Mouse (Mus musculus) MEL (cell line): ENCODE measurements at regions not wholly inside any gene's neighbourhood (a gene's known extent, or its start where the extent isn't known, plus 50 kb on each side); places are given as distances from the start of the nearest gene placed in this dataset.

Experiments used
- DNase-seq: peaks from one replicate; pipeline ENCODE4 v3.0.0; 2011; ENCODE audit warnings: low read depth, low spot score
- H3K27ac ChIP-seq: 2 replicates; pipeline ENCODE4 v1.5.1; 2012; ENCODE audit warnings: low read depth, mild to moderate bottlenecking, control low read depth, low read length, moderate library complexity; ENCODE audit not compliant: control insufficient read depth
- H3K27me3 ChIP-seq, 2 experiments: fragments of 150-350 bp in 1 of 2; sonication (generic) in 1 of 2; 2 replicates each; pipeline ENCODE4 v1.6.1; 2012; ENCODE audit warnings: low read length in 2 of 2, mild to moderate bottlenecking in 2 of 2, improper control_type of control experiment in 1 of 2, moderate library complexity in 1 of 2; ENCODE audit not compliant: insufficient read depth in 2 of 2, control insufficient read depth in 1 of 2
- H3K36me3 ChIP-seq, 2 experiments: 2 replicates each; pipeline ENCODE4 v1.6.1; 2012 to 2014; ENCODE audit warnings: low read length in 2 of 2, improper control_type of control experiment in 1 of 2, inconsistent platforms in 1 of 2, mild to moderate bottlenecking in 1 of 2; ENCODE audit not compliant: insufficient read depth in 2 of 2, control insufficient read depth in 1 of 2
- H3K4me1 ChIP-seq, 2 experiments: fragments of 150-350 bp in 1 of 2; sonication (generic) in 1 of 2; 2 replicates each; pipeline ENCODE4 v1.6.1; 2012; ENCODE audit warnings: low read length in 2 of 2, improper control_type of control experiment in 1 of 2, mild to moderate bottlenecking in 1 of 2; ENCODE audit not compliant: insufficient read depth in 2 of 2, control insufficient read depth in 1 of 2
- H3K4me3 ChIP-seq, 2 experiments: fragments of 150-350 bp in 1 of 2; sonication (generic) in 1 of 2; 2 replicates each; pipeline ENCODE4 v1.5.1; 2012; ENCODE audit warnings: low read depth in 2 of 2, low read length in 2 of 2, mild to moderate bottlenecking in 2 of 2, moderate library complexity in 2 of 2, control low read depth in 1 of 2, improper control_type of control experiment in 1 of 2; ENCODE audit not compliant: control insufficient read depth in 1 of 2, insufficient read depth in 1 of 2
- H3K79me2 ChIP-seq: 2 replicates; pipeline ENCODE4 v1.6.1; 2012; ENCODE audit warnings: mild to moderate bottlenecking, low read length, moderate library complexity; ENCODE audit not compliant: control insufficient read depth, poor library complexity, insufficient read depth
- H3K9ac ChIP-seq: 2 replicates; pipeline ENCODE4 v1.6.1; 2012; ENCODE audit warnings: low read depth, mild to moderate bottlenecking, control low read depth, low read length, moderate library complexity; ENCODE audit not compliant: control insufficient read depth, poor library complexity, severe bottlenecking
- H3K9me3 ChIP-seq: fragments of 150-350 bp; sonication (generic); replicated peaks from 2 replicates; pipeline ENCODE4 v1.6.1; 2012; ENCODE audit warnings: mild to moderate bottlenecking, low read length, improper control_type of control experiment, moderate library complexity; ENCODE audit not compliant: insufficient read depth
- BHLHE40 ChIP-seq: IDR thresholded peaks from 2 replicates; pipeline ENCODE4 v1.6.1; 2012; ENCODE audit warnings: low read depth, mild to moderate bottlenecking, inconsistent platforms, low read length, improper control_type of control experiment, borderline replicate concordance
- CHD1 ChIP-seq: IDR thresholded peaks from 2 replicates; pipeline ENCODE4 v1.6.1; 2012; ENCODE audit warnings: low read depth, mild to moderate bottlenecking, inconsistent platforms, low read length, improper control_type of control experiment
- CTCF ChIP-seq, 3 experiments: IDR thresholded peaks in 2 of 3; conservative IDR thresholded peaks in 1 of 3; 2 replicates each; pipeline ENCODE4 v1.5.1; 2011 to 2012; ENCODE audit warnings: low read length in 3 of 3, low read depth in 2 of 3, mild to moderate bottlenecking in 2 of 3, improper control_type of control experiment in 1 of 3, inconsistent platforms in 1 of 3, mixed read lengths in 1 of 3, moderate library complexity in 1 of 3; ENCODE audit not compliant: control insufficient read depth in 1 of 3, insufficient read depth in 1 of 3, poor library complexity in 1 of 3, severe bottlenecking in 1 of 3
- E2F4 ChIP-seq: IDR thresholded peaks from 2 replicates; pipeline ENCODE4 v1.6.1; 2011; ENCODE audit warnings: low read depth, low read length, improper control_type of control experiment, borderline replicate concordance
- ELF1 ChIP-seq: IDR thresholded peaks from 2 replicates; pipeline ENCODE4 v1.6.1; 2014; ENCODE audit warnings: low read depth, mild to moderate bottlenecking, inconsistent platforms, low read length, improper control_type of control experiment, moderate library complexity
- EP300 ChIP-seq, 2 experiments: IDR thresholded peaks; 2 replicates each; pipeline ENCODE4 v1.6.1; 2011; ENCODE audit warnings: improper control_type of control experiment in 2 of 2, low read length in 2 of 2, low read depth in 1 of 2, mild to moderate bottlenecking in 1 of 2
- ETS1 ChIP-seq: IDR thresholded peaks from 2 replicates; pipeline ENCODE4 v1.6.1; 2012; ENCODE audit warnings: low read depth, mild to moderate bottlenecking, inconsistent platforms, low read length, improper control_type of control experiment, moderate library complexity
- GATA1 ChIP-seq: IDR thresholded peaks from 2 replicates; pipeline ENCODE4 v1.6.1; 2011; ENCODE audit warnings: low read depth, low read length, improper control_type of control experiment
- JUND ChIP-seq: IDR thresholded peaks from 2 replicates; pipeline ENCODE4 v1.6.1; 2011; ENCODE audit warnings: low read depth, mild to moderate bottlenecking, improper control_type of control experiment, low read length
- KAT2A ChIP-seq: conservative IDR thresholded peaks from 2 replicates; pipeline ENCODE4 v1.6.1; 2012; ENCODE audit warnings: low read depth, low read length, improper control_type of control experiment, inconsistent platforms
- MAFK ChIP-seq: IDR thresholded peaks from 2 replicates; pipeline ENCODE4 v1.6.1; 2011; ENCODE audit warnings: low read depth, mild to moderate bottlenecking, low read length, improper control_type of control experiment, borderline replicate concordance
- MAX ChIP-seq: IDR thresholded peaks from 2 replicates; pipeline ENCODE4 v1.6.1; 2011; ENCODE audit warnings: low read length, improper control_type of control experiment
- MEF2A ChIP-seq: IDR thresholded peaks from 2 replicates; pipeline ENCODE4 v1.6.1; 2014; ENCODE audit warnings: low read depth, mild to moderate bottlenecking, inconsistent platforms, low read length, improper control_type of control experiment; ENCODE audit not compliant: poor library complexity, insufficient replicate concordance, severe bottlenecking; ENCODE audit errors: extremely low read depth
- MYB ChIP-seq: IDR thresholded peaks from 2 replicates; pipeline ENCODE4 v1.6.1; 2011; ENCODE audit warnings: mild to moderate bottlenecking, low read depth, low read length, improper control_type of control experiment
- MYC ChIP-seq: IDR thresholded peaks from 2 replicates; pipeline ENCODE4 v1.6.1; 2011; ENCODE audit warnings: low read depth, mild to moderate bottlenecking, low read length, improper control_type of control experiment, moderate library complexity
- NELFE ChIP-seq: IDR thresholded peaks from 2 replicates; pipeline ENCODE4 v1.6.1; 2011; ENCODE audit warnings: low read depth, low read length, improper control_type of control experiment
- NRF1 ChIP-seq: IDR thresholded peaks from 2 replicates; pipeline ENCODE4 v1.6.1; 2014; ENCODE audit warnings: low read depth, mild to moderate bottlenecking, inconsistent platforms, low read length, improper control_type of control experiment, moderate library complexity; ENCODE audit not compliant: poor library complexity, insufficient read depth, severe bottlenecking
- POLR2AphosphoS5 ChIP-seq: IDR thresholded peaks from 2 replicates; pipeline ENCODE4 v1.6.1; 2012; ENCODE audit warnings: low read depth, borderline replicate concordance, mild to moderate bottlenecking, inconsistent platforms, low read length, moderate library complexity, mixed read lengths
- SIN3A ChIP-seq: IDR thresholded peaks from 2 replicates; pipeline ENCODE4 v1.6.1; 2012; ENCODE audit warnings: low read length, improper control_type of control experiment, inconsistent platforms
- TAL1 ChIP-seq: IDR thresholded peaks from 2 replicates; pipeline ENCODE4 v1.6.1; 2012; ENCODE audit warnings: mild to moderate bottlenecking, inconsistent platforms, low read length, moderate library complexity, mixed read lengths
- USF1 ChIP-seq: IDR thresholded peaks from 2 replicates; pipeline ENCODE4 v1.6.1; 2014; ENCODE audit warnings: low read depth, mild to moderate bottlenecking, inconsistent platforms, low read length, improper control_type of control experiment, moderate library complexity
- ZMIZ1 ChIP-seq: IDR thresholded peaks from 2 replicates; pipeline ENCODE4 v1.6.1; 2012; ENCODE audit warnings: low read depth, mild to moderate bottlenecking, inconsistent platforms, low read length, improper control_type of control experiment, moderate library complexity
- ZNF384 ChIP-seq: IDR thresholded peaks from 2 replicates; pipeline ENCODE4 v1.6.1; 2012; ENCODE audit warnings: low read depth, mild to moderate bottlenecking, inconsistent platforms, low read length, improper control_type of control experiment

DNA sequence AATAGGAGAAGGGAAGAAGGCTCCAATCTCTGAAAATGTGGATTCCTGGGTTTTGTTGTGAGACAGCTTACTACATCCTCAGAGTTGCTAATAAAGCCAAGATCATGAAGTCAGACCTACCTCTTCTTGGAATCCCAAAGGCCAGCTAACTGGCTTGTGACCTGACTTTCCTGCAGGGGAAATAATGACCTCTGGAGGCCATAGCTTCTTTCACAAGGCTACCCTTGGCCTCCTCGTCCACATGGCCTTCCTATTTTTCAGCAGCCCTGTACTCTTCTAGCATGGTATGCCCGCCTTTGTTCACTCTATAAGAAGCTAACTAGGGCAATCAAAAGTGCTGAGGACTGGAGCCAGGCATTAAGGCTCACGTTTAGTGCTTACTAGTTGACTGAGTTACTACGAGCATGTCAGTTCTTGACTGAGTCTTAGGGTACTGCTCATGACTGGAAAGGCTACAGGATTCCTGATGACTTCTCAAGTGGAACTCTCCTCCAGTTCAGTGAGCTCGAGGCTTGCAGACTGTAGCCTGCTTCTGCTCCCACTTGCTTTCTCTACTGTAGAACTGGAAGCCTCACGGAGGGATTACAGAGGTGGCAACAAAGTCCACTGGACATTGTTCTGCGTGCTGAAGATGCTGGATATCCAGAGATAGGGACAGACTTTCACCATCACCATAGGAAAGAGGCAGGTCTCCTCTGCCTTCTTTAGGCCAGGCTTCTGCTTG, 230.8 kb upstream of the Map3k1 start:
- Histone ChIP-seq H3K9me3 (no peaks in the 10 kb centered on the region), H3K36me3 (no peaks in the 10 kb centered on the region), H3K79me2 (no peaks in the 10 kb centered on the region), H3K4me3 (no peak overlapping the region), H3K4me1 (no peaks in the 10 kb centered on the region), H3K27me3 (peaks cover 0 to 4% of the 10 kb centered on the region in 2 experiments; a peak in 1 of 4 replicates), H3K9ac (no peak overlapping the region), H3K27ac (no peak overlapping the region)
- TF ChIP-seq NRF1 = no peak
- TF ChIP-seq MYC = no peak
- TF ChIP-seq NELFE = no peak
- TF ChIP-seq TAL1 = no peak
- no peak for TF ChIP-seq MAX
- TF ChIP-seq MEF2A = no peak
- TF ChIP-seq SIN3A = no peak
- no peak for TF ChIP-seq EP300 (IDR thresholded peaks at IDR 0.05; ENCODE audit: low read depth in 1 of 2, low read length in 2 of 2)
- no peak for TF ChIP-seq E2F4
- TF ChIP-seq ETS1 = no peak
- no peak for TF ChIP-seq JUND
- no peak for TF ChIP-seq KAT2A
- no peak for TF ChIP-seq MAFK
- no peak for TF ChIP-seq ZNF384
- TF ChIP-seq ZMIZ1 = no peak
- no peak for TF ChIP-seq CTCF (IDR thresholded peaks at IDR 0.05 in 2 of 3, conservative IDR thresholded peaks at IDR 0.05 in 1 of 3; ENCODE audit: control insufficient read depth in 1 of 3, insufficient read depth in 1 of 3, low read depth in 2 of 3, low read length in 3 of 3, poor library complexity in 1 of 3, severe bottlenecking in 1 of 3)
- DNase-seq = no peak

DNA sequence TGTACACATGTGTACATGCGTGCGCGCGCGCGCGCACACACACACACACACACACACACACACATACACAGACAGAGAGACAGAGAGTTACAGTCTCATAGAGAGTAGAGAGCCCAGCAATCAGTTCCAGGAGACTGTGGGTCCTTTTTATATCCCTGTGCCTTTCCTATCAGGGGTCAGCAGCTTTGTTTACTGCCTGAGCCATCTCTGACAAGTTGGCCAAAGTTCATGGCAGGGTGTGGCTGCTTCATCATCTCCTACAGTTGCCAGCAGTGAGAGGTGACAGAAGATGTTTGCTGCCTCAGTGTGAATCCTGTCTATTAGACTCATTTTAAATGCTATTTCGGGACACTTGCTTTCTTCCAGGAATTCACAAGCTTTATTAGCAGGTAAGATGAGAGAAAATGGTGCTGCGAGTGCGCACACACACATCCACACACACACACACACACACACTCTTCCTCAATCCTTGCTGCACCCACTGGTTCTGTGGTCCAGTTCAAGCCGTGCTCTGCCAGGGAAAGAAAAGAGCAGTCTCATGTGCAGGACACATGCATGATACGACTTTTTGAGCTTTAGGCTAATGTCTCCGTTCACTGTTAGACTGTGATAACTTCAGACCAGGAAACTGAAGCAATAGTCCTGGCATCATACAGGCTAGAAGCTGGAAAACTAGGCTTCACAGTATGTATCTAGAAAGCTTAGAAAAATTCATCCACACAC, 234.9 kb upstream of the Map3k1 start:
- TF ChIP-seq MAX (no peak), MYB (no peak), USF1 (no peak), CHD1 (no peak), ELF1 (no peak), GATA1 (no peak), POLR2AphosphoS5 (no peak), MAFK (no peak), TAL1 (no peak), E2F4 (no peak), SIN3A (no peak), BHLHE40 (no peak)
- no peak for DNase-seq
- H3K9ac ChIP-seq = no peak overlapping the region
- H3K9me3 ChIP-seq = no peaks in the 10 kb centered on the region
- H3K4me3 ChIP-seq = no peak overlapping the region
- H3K27ac ChIP-seq = no peak overlapping the region
- H3K79me2 ChIP-seq = no peaks in the 10 kb centered on the region
- no peaks in the 10 kb centered on the region for H3K36me3 ChIP-seq
- H3K27me3 ChIP-seq = peaks cover 0 to 2% of the 10 kb centered on the region in 2 experiments; a peak in 1 of 4 replicates
- H3K4me1 ChIP-seq = no peaks in the 10 kb centered on the region
